Mouse (Mus musculus): ENCODE data around the gene Slc22a13. TPM values are rescaled to one million over a fixed set of nuclear protein-coding genes. Genes with fewer than 3 reads are reported as not detected.
A peak's percentile ranks its signal among the peaks of the same experiment; 100 is the strongest.

Slc22a13 gene
- polyA plus RNA-seq, 1 experiment from 2014 or later = not detected

GRCm38 (mm10) chr9:119212996-119213395 lies 4.1 kb upstream of the Slc22a13 start:
- H3K27me3 ChIP-seq (ENCODE audit: control insufficient read depth, insufficient read depth, low read length) = no peaks in the 10 kb centered on the region
- no peak for DNase-seq (ENCODE audit: low spot score)
- no peak overlapping the region for H3K4me2 ChIP-seq (replicated peaks; ENCODE audit: low read depth, low read length)
- no peak for ATAC-seq (ENCODE audit: low FRiP score)
- H3K9ac ChIP-seq (ENCODE audit: low read depth, low read length) = no peak overlapping the region
- H3K4me3 ChIP-seq (ENCODE audit: low read depth, low read length) = no peak overlapping the region
- 80% methylated on average over 8 of the region's 8 CpGs for WGBS
- no peaks in the 10 kb centered on the region for H3K36me3 ChIP-seq (ENCODE audit: control insufficient read depth, insufficient read depth, low read length)
- no peaks in the 10 kb centered on the region for H3K4me1 ChIP-seq (replicated peaks; ENCODE audit: control insufficient read depth, insufficient read depth, low read length)
- H3K27ac ChIP-seq (ENCODE audit: low read depth, low read length) = no peak overlapping the region
- no peaks in the 10 kb centered on the region for H3K9me3 ChIP-seq (ENCODE audit: control insufficient read depth, low read length)

GRCm38 (mm10) chr9:119207113-119207512 lies 1.8 kb downstream of the Slc22a13 start:
- no peak overlapping the region for H3K27ac ChIP-seq (ENCODE audit: low read depth, low read length)
- no peaks in the 10 kb centered on the region for H3K36me3 ChIP-seq (ENCODE audit: control insufficient read depth, insufficient read depth, low read length)
- 87% methylated on average over 4 of the region's 4 CpGs for WGBS
- no peaks in the 10 kb centered on the region for H3K27me3 ChIP-seq (ENCODE audit: control insufficient read depth, insufficient read depth, low read length)
- DNase-seq (ENCODE audit: low spot score) (no peak), ATAC-seq (ENCODE audit: low FRiP score) (no peak)
- no peak overlapping the region for H3K4me3 ChIP-seq (ENCODE audit: low read depth, low read length)
- H3K4me2 ChIP-seq (replicated peaks; ENCODE audit: low read depth, low read length) = no peak overlapping the region
- H3K9me3 ChIP-seq (ENCODE audit: control insufficient read depth, low read length) = no peaks in the 10 kb centered on the region
- H3K4me1 ChIP-seq (replicated peaks; ENCODE audit: control insufficient read depth, insufficient read depth, low read length) = no peaks in the 10 kb centered on the region
- no peak overlapping the region for H3K9ac ChIP-seq (ENCODE audit: low read depth, low read length)

GRCm38 (mm10) chr9:119206666-119207065 lies 2.2 kb downstream of the Slc22a13 start:
- Histone ChIP-seq H3K27me3 (ENCODE audit: control insufficient read depth, insufficient read depth, low read length) (no peaks in the 10 kb centered on the region), H3K9me3 (ENCODE audit: control insufficient read depth, low read length) (no peaks in the 10 kb centered on the region), H3K4me3 (ENCODE audit: low read depth, low read length) (no peak overlapping the region), H3K27ac (ENCODE audit: low read depth, low read length) (no peak overlapping the region), H3K9ac (ENCODE audit: low read depth, low read length) (no peak overlapping the region), H3K36me3 (ENCODE audit: control insufficient read depth, insufficient read depth, low read length) (no peaks in the 10 kb centered on the region), H3K4me2 (replicated peaks; ENCODE audit: low read depth, low read length) (no peak overlapping the region), H3K4me1 (replicated peaks; ENCODE audit: control insufficient read depth, insufficient read depth, low read length) (no peaks in the 10 kb centered on the region)
- 88% methylated on average over 2 of the region's 2 CpGs for WGBS
- ATAC-seq (ENCODE audit: low FRiP score) (no peak), DNase-seq (ENCODE audit: low spot score) (no peak)

GRCm38 (mm10) chr9:119205756-119206155 lies 3.1 kb downstream of the Slc22a13 start:
- DNase-seq (ENCODE audit: low spot score) = no peak
- no peak for ATAC-seq (ENCODE audit: low FRiP score)
- H3K4me1 ChIP-seq (replicated peaks; ENCODE audit: control insufficient read depth, insufficient read depth, low read length) = no peaks in the 10 kb centered on the region
- H3K27me3 ChIP-seq (ENCODE audit: control insufficient read depth, insufficient read depth, low read length) = no peaks in the 10 kb centered on the region
- 85% methylated on average over 5 of the region's 5 CpGs for WGBS
- H3K36me3 ChIP-seq (ENCODE audit: control insufficient read depth, insufficient read depth, low read length) = no peaks in the 10 kb centered on the region
- H3K4me3 ChIP-seq (ENCODE audit: low read depth, low read length) = no peak overlapping the region
- no peaks in the 10 kb centered on the region for H3K9me3 ChIP-seq (ENCODE audit: control insufficient read depth, low read length)
- H3K4me2 ChIP-seq (replicated peaks; ENCODE audit: low read depth, low read length) = no peak overlapping the region
- no peak overlapping the region for H3K27ac ChIP-seq (ENCODE audit: low read depth, low read length)
- no peak overlapping the region for H3K9ac ChIP-seq (ENCODE audit: low read depth, low read length)

- ATAC-seq (ENCODE audit: low FRiP score) = no peak
Observed at GRCm38 (mm10) chr9:119203617-119204016, 5.3 kb downstream of the Slc22a13 start.

GRCm38 (mm10) chr9:119201653-119202052 lies 7.2 kb downstream of the Slc22a13 start:
- no peak overlapping the region for H3K27ac ChIP-seq (ENCODE audit: low read depth, low read length)
- H3K9ac ChIP-seq (ENCODE audit: low read depth, low read length) = no peak overlapping the region
- no peaks in the 10 kb centered on the region for H3K4me1 ChIP-seq (replicated peaks; ENCODE audit: control insufficient read depth, insufficient read depth, low read length)
- DNase-seq (ENCODE audit: low spot score) = no peak
- no peaks in the 10 kb centered on the region for H3K36me3 ChIP-seq (ENCODE audit: control insufficient read depth, insufficient read depth, low read length)
- no peak overlapping the region for H3K4me2 ChIP-seq (replicated peaks; ENCODE audit: low read depth, low read length)
- no peaks in the 10 kb centered on the region for H3K9me3 ChIP-seq (ENCODE audit: control insufficient read depth, low read length)
- 84% methylated on average over 5 of the region's 5 CpGs for WGBS
- H3K4me3 ChIP-seq (ENCODE audit: low read depth, low read length) = no peak overlapping the region
- no peaks in the 10 kb centered on the region for H3K27me3 ChIP-seq (ENCODE audit: control insufficient read depth, insufficient read depth, low read length)
- no peak for ATAC-seq (ENCODE audit: low FRiP score)

More at GRCm38 (mm10) chr9:119203617-119204016, 5.3 kb downstream of the Slc22a13 start:
- H3K4me1 ChIP-seq (replicated peaks; ENCODE audit: control insufficient read depth, insufficient read depth, low read length) = no peaks in the 10 kb centered on the region
- no peaks in the 10 kb centered on the region for H3K36me3 ChIP-seq (ENCODE audit: control insufficient read depth, insufficient read depth, low read length)
- no peak overlapping the region for H3K9ac ChIP-seq (ENCODE audit: low read depth, low read length)
- H3K9me3 ChIP-seq (ENCODE audit: control insufficient read depth, low read length) = no peaks in the 10 kb centered on the region
- no peaks in the 10 kb centered on the region for H3K27me3 ChIP-seq (ENCODE audit: control insufficient read depth, insufficient read depth, low read length)
- no peak for DNase-seq (ENCODE audit: low spot score)
- H3K27ac ChIP-seq (ENCODE audit: low read depth, low read length) = no peak overlapping the region
- no peak overlapping the region for H3K4me2 ChIP-seq (replicated peaks; ENCODE audit: low read depth, low read length)
- whole genome bisulfite sequencing = 94% methylated on average over 9 of the region's 9 CpGs
- no peak overlapping the region for H3K4me3 ChIP-seq (ENCODE audit: low read depth, low read length)

GRCm38 (mm10) chr9:119199151-119199861 lies 9.6 kb downstream of the Slc22a13 start:
- Histone ChIP-seq H3K4me3 (ENCODE audit: low read depth, low read length) (no peak overlapping the region), H3K27me3 (ENCODE audit: control insufficient read depth, insufficient read depth, low read length) (no peaks in the 10 kb centered on the region), H3K9me3 (ENCODE audit: control insufficient read depth, low read length) (no peaks in the 10 kb centered on the region), H3K36me3 (ENCODE audit: control insufficient read depth, insufficient read depth, low read length) (no peaks in the 10 kb centered on the region), H3K4me2 (replicated peaks; ENCODE audit: low read depth, low read length) (no peak overlapping the region), H3K27ac (ENCODE audit: low read depth, low read length) (no peak overlapping the region), H3K9ac (ENCODE audit: low read depth, low read length) (no peak overlapping the region), H3K4me1 (replicated peaks; ENCODE audit: control insufficient read depth, insufficient read depth, low read length) (no peaks in the 10 kb centered on the region)
- ATAC-seq (ENCODE audit: low FRiP score) = no peak
- DNase-seq (ENCODE audit: low spot score) = no peak
- 89% methylated on average over 10 of the region's 10 CpGs for WGBS

GRCm38 (mm10) chr9:119192202-119192990 lies 16.5 kb downstream of the Slc22a13 start:
- ATAC-seq (ENCODE audit: low FRiP score) = no peak
- 38% methylated on average over 11 of the region's 11 CpGs for WGBS
- no peaks in the 10 kb centered on the region for H3K36me3 ChIP-seq (ENCODE audit: control insufficient read depth, insufficient read depth, low read length)

More at GRCm38 (mm10) chr9:119192202-119192990, 16.5 kb downstream of the Slc22a13 start:
- DNase-seq (ENCODE audit: low spot score) = peak; percentile 47
- H3K9me3 ChIP-seq (ENCODE audit: control insufficient read depth, low read length) = no peaks in the 10 kb centered on the region
- H3K4me3 ChIP-seq (ENCODE audit: low read depth, low read length) = no peak overlapping the region
- no peak overlapping the region for H3K4me2 ChIP-seq (replicated peaks; ENCODE audit: low read depth, low read length)
- H3K4me1 ChIP-seq (replicated peaks; ENCODE audit: control insufficient read depth, insufficient read depth, low read length) = no peaks in the 10 kb centered on the region
- H3K27ac ChIP-seq (ENCODE audit: low read depth, low read length) = no peak overlapping the region
- H3K9ac ChIP-seq (ENCODE audit: low read depth, low read length) = no peak overlapping the region
- no peaks in the 10 kb centered on the region for H3K27me3 ChIP-seq (ENCODE audit: control insufficient read depth, insufficient read depth, low read length)
